Mouse (Mus musculus): ENCODE results near the gene Gpr101. TPM values are rescaled to one million over a fixed set of nuclear protein-coding genes. Genes with fewer than 3 reads are reported as not detected.
A peak's percentile ranks its signal among the peaks of the same experiment; 100 is the strongest.

The Gpr101 gene
- 0.03 TPM in 1 of 2 replicates, not detected in the other for polyA plus RNA-seq (2015; fragmentation: Nextera tagmentation; extraction: Ambion mirVana)

DNA sequence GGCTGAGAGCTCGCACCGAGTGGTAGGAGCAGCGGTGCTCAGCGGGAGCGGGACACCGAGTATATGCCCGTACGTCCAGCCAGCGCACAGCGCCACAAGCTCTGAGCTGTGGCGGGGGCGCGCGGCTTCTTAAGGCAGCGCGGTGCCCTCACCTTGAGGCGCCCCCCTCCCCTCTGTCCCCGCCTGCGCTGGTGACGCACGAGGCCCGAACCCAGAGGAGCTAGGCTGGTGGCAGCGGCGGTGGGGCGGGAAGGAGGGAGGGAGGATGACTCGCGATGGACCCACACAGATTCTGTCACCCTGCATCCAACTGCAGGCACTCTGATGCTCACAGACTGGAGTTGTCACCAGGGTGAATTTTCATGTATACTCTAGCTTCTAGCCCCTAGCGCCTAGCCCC is at the start of gene Gpr101:
Gene Gpr101 (minus strand): TSS at position 124 of the 400 bp plus-strand sequence.
- Histone ChIP-seq H3K27me3 (peaks cover 18% of the 10 kb centered on the region), H3K36me3 (no peaks in the 10 kb centered on the region), H3K27ac (replicated peaks) (no peak within 1 kb of the TSS), H3K9ac (peak within 1 kb of the TSS; percentile 57), H3K4me2 (peak within 1 kb of the TSS; percentile 70), H3K9me3 (no peaks in the 10 kb centered on the region), H3K4me3 (peak within 1 kb of the TSS; percentile 41), H3K4me1 (replicated peaks) (0 out of 2 replicates have a peak, but pooled peaks cover 7% of the 10 kb centered on the region)
- WGBS, result 17% methylated on average over 21 of the region's 28 CpGs
- peak; percentile 76 for ATAC-seq (ENCODE audit: low read depth)

DNA sequence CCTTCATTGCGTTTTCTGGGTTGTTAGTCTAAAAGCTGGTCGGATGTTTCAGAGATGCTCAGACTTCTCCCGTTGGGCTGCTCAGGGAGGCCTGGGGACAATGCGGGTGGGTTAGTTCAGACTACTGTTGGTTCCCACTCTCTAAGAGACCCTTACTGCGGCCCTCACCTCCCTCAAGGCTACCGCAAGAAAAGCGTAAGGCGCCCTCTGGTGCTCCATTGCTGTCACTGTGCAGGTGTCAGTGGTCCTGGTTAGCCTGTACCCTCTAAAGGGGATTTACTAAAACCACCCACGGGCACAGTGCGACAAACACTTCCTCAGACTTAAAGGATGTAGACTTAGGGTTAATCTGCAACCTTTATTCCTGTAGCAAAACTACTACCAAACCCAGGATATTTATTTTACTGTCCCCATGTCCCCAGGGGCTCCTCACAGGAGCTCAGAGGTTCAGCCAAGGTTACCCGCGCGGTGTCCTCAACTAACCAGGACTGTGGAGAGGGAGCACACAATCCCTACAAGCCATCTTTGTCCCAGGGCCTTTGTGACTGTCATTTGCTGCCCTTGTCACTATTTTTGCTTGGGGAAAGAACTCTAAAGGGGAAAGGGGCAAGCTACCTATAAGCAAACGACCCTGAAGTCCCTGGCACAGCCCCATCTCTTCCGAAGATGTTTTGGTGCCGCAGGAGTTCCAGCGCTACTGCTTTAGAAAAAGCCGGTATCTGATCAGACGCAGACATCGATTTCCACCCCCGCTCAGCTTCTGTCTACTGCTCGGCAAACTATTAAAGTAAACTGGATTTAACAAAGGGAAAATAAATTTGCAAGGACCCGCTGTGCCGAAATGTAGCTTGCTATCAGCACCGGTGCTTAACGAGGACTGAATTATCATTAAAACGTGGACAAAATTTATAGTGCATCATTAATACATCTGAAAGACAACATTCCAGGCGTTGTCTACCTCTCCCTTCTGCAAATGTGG is 17.8 kb upstream of the Gpr101 start:
- 0 out of 2 replicates have a peak, but pooled peaks have one; percentile 56 for ATAC-seq (ENCODE audit: low read depth)
- Histone ChIP-seq H3K4me1 (replicated peaks) (no peaks in the 10 kb centered on the region), H3K27me3 (no peaks in the 10 kb centered on the region), H3K4me3 (peak overlapping the region; percentile 19), H3K36me3 (no peaks in the 10 kb centered on the region), H3K9ac (no peak overlapping the region), H3K9me3 (no peaks in the 10 kb centered on the region), H3K4me2 (peak overlapping the region; percentile 46), H3K27ac (replicated peaks) (no peak overlapping the region)
- 34% methylated on average over 28 of the region's 28 CpGs for WGBS

DNA sequence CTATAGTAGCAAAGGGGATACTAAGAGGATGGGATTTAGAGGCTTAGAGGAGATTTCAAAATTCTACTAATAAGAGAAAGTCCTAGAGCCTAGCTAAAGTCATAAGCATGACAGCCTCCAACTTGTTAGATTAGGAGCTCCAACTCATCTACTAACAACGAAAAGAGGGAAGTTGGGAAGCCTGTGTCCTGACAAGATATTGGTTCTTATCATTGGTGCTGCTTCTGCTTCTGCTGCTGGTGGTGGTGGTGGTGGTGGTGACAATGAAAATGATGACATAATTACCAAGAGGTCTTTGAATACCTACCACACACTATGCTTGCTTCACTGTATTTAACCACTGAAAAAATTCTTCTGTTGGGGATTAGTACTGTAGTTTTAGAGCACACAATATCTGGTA is 2.7 kb upstream of the Gpr101 start:
- Histone ChIP-seq H3K27me3 (peaks cover 18% of the 10 kb centered on the region), H3K36me3 (no peaks in the 10 kb centered on the region), H3K27ac (replicated peaks) (no peak overlapping the region), H3K9ac (no peak overlapping the region), H3K4me3 (no peak overlapping the region), H3K4me2 (no peak overlapping the region), H3K4me1 (replicated peaks) (0 out of 2 replicates have a peak, but pooled peaks cover 7% of the 10 kb centered on the region), H3K9me3 (no peaks in the 10 kb centered on the region)
- WGBS, result 79% methylated on average over 1 of the region's 1 CpGs
- no peak for ATAC-seq (ENCODE audit: low read depth)

Other genes starting within 250 kb of the Gpr101 start
- 7.3 and 8.9 TPM in 2 replicates for gene Arhgef6, start 165.0 kb downstream of the Gpr101 start, polyA plus RNA-seq (2015; fragmentation: Nextera tagmentation; extraction: Ambion mirVana)
- gene Rbmx, start 110.7 kb downstream of the Gpr101 start, polyA plus RNA-seq (2015; fragmentation: Nextera tagmentation; extraction: Ambion mirVana), result 197 and 212 TPM in 2 replicates
- gene Gm364, start 94.6 kb downstream of the Gpr101 start, polyA plus RNA-seq (2015; fragmentation: Nextera tagmentation; extraction: Ambion mirVana), result not detected in 2 replicates

All from neural tube, embryonic 13.5 days (tissue).